Mouse (Mus musculus) heart, embryonic 12.5 days (tissue): ENCODE data around the gene Srp9. TPM values are rescaled to one million over a fixed set of nuclear protein-coding genes. Genes with fewer than 3 reads are reported as not detected.
"Not testable (repeated sequence)": the region's sequence is repeated elsewhere in the genome, so short reads cannot be mapped to it uniquely, and the experiment has no call there.

Experiments used
- ATAC-seq: fragments of 200-750 bp; cut with Nextera tagmentation; 2 replicates; pipeline ENCODE4 v1.8.0; 2017; ENCODE audit warnings: moderate TSS enrichment, moderate library complexity; ENCODE audit not compliant: insufficient number of reproducible peaks, low FRiP score
- H3K27ac ChIP-seq: fragments of 300-500 bp; sonication (generic); 2 replicates; pipeline ENCODE4 v1.5.1; 2016; ENCODE audit warnings: mild to moderate bottlenecking, moderate library complexity; ENCODE audit not compliant: poor library complexity, severe bottlenecking
- H3K27me3 ChIP-seq: fragments of 300-500 bp; sonication (generic); replicated peaks from 2 replicates; pipeline ENCODE4 v1.6.1; 2016; ENCODE audit warnings: mild to moderate bottlenecking, moderate library complexity
- H3K36me3 ChIP-seq: fragments of 300-500 bp; sonication (generic); 2 replicates; pipeline ENCODE4 v1.6.1; 2016; ENCODE audit warnings: mild to moderate bottlenecking, moderate library complexity
- H3K4me1 ChIP-seq: fragments of 300-500 bp; sonication (generic); replicated peaks from 2 replicates; pipeline ENCODE4 v1.6.1; 2016; ENCODE audit warnings: mild to moderate bottlenecking
- H3K4me2 ChIP-seq: fragments of 300-500 bp; sonication (generic); 2 replicates; pipeline ENCODE4 v1.6.1; 2016; ENCODE audit warnings: mild to moderate bottlenecking, moderate library complexity
- H3K4me3 ChIP-seq: fragments of 300-500 bp; sonication (generic); 2 replicates; pipeline ENCODE4 v1.5.1; 2016; ENCODE audit warnings: mild to moderate bottlenecking
- H3K9ac ChIP-seq: fragments of 300-500 bp; sonication (generic); 2 replicates; pipeline ENCODE4 v1.6.1; 2016; ENCODE audit warnings: mild to moderate bottlenecking, moderate library complexity
- H3K9me3 ChIP-seq: fragments of 300-500 bp; sonication (generic); replicated peaks from 2 replicates; pipeline ENCODE4 v1.6.1; 2016; ENCODE audit warnings: mild to moderate bottlenecking, moderate library complexity
- WGBS: fragments of 180-500 bp; shearing (Covaris S2); methylation state at CpG from one replicate; pipeline ENCODE4 v1.1.7; 2016; 5-methylcytosine and 5-hydroxymethylcytosine counted together
- polyA plus RNA-seq: library from polyadenylated mRNA; unstranded; fragments of >200 nt; fragmentation: Nextera tagmentation; extraction: Ambion mirVana; gene quantifications from 2 replicates; pipeline ENCODE4 v1.2.1, GENCODE M21; 2016

Gene Srp9
- polyA plus RNA-seq, 1 experiment from 2014 or later, result 123 TPM

- WGBS, result 90% methylated on average over 2 of the region's 2 CpGs
- no peak overlapping the region for H3K9ac ChIP-seq
- no peaks in the 10 kb centered on the region for H3K36me3 ChIP-seq
- H3K4me2 ChIP-seq, result no peak overlapping the region
- H3K27me3 ChIP-seq, result no peaks in the 10 kb centered on the region; the same call in 1 of the 2 replicates
- H3K9me3 ChIP-seq, result no peaks in the 10 kb centered on the region
- H3K27ac ChIP-seq, result no peak overlapping the region
- H3K4me3 ChIP-seq, result no peak overlapping the region
- H3K4me1 ChIP-seq, result peaks cover 18% of the 10 kb centered on the region
- no peak for ATAC-seq
Observed at GRCm38 (mm10) chr1:182149966-182150365, 25.4 kb downstream of the Srp9 start.

DNA sequence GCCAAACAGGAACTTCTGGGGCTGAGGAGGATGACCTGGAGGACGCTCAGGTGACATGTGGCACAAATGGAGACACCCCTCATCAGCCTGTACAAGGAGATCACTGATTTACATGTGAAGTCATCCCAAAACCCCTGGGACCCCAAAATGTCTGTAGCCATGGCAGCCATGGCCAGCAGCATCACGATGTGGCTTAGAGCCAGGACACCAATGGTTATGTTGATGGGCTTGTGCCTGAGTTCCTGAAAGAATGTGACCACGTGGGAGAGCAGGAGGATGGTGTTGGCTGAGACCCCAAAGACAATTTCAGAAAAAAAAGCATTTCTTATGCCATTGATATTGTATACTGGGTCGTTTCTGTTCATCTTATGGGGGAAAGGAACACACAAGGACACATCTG is 33.2 kb downstream of the Srp9 start:
- 65% methylated on average over 4 of the region's 4 CpGs for WGBS
- H3K27ac ChIP-seq, result no peak overlapping the region
- no peaks in the 10 kb centered on the region for H3K36me3 ChIP-seq
- H3K4me2 ChIP-seq, result no peak overlapping the region
- no peak overlapping the region for H3K9ac ChIP-seq
- no peaks in the 10 kb centered on the region for H3K9me3 ChIP-seq
- no peaks in the 10 kb centered on the region for H3K27me3 ChIP-seq
- H3K4me1 ChIP-seq, result no peaks in the 10 kb centered on the region
- no peak for ATAC-seq
- no peak overlapping the region for H3K4me3 ChIP-seq

DNA sequence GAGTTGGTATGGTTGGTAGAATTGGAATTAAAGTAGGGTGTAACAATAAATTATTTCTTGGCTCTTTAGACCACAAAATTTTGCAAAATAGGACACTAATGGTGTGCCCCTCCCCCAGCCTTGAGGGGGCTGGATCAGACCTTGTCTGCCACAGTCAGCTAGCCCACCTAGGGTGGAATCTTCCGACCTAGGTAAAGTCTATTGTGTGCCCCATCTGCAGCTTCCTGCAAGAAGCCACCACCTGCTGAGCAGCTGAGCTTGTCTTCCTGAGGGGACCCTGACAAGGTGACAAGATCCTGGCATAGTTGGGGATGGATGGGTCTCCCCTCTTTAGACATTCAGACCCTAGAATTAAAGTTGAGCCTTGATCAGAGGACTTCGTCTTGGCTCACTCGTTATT is 35.0 kb downstream of the Srp9 start:
- Histone ChIP-seq H3K9ac (no peak overlapping the region), H3K27ac (no peak overlapping the region), H3K4me3 (no peak overlapping the region), H3K4me1 (no peaks in the 10 kb centered on the region), H3K4me2 (no peak overlapping the region), H3K27me3 (no peaks in the 10 kb centered on the region), H3K36me3 (no peaks in the 10 kb centered on the region), H3K9me3 (no peaks in the 10 kb centered on the region)
- ATAC-seq, result no peak
- WGBS, result 76% methylated on average over 3 of the region's 3 CpGs

DNA sequence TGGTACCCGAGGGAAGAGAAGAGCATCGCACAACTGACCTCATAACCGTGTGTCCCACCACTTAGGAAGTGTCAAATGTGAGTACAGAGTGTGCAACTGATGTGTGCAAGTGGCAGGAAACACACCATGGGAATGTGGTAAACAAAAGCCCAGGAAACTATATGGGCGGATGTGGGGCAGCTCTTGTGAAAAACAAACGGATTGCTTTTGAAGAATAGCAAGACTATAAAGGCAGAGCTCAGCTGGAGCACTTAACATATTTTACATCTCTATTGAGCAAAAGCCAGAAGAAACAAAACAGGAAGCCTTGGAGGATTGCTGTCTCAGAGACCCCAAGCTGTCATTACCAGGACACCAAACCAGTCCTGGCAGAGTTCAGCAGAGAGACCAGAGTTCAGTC is 38.4 kb downstream of the Srp9 start:
- no peaks in the 10 kb centered on the region for H3K9me3 ChIP-seq
- 54% methylated on average over 5 of the region's 5 CpGs for WGBS
- ATAC-seq, result no peak
- H3K9ac ChIP-seq, result no peak overlapping the region
- no peak overlapping the region for H3K4me3 ChIP-seq
- H3K27me3 ChIP-seq, result no peaks in the 10 kb centered on the region
- H3K27ac ChIP-seq, result no peak overlapping the region
- no peak overlapping the region for H3K4me2 ChIP-seq
- no peaks in the 10 kb centered on the region for H3K36me3 ChIP-seq
- no peaks in the 10 kb centered on the region for H3K4me1 ChIP-seq

- Histone ChIP-seq H3K4me3 (no peak within 1 kb of the TSS), H3K4me1 (no peaks in the 10 kb centered on the region), H3K27ac (no peak within 1 kb of the TSS), H3K27me3 (no peaks in the 10 kb centered on the region), H3K36me3 (no peaks in the 10 kb centered on the region), H3K4me2 (no peak within 1 kb of the TSS), H3K9ac (no peak within 1 kb of the TSS), H3K9me3 (no peaks in the 10 kb centered on the region)
- no peak for ATAC-seq
- 82% methylated on average over 7 of the region's 7 CpGs for WGBS
Observed at GRCm38 (mm10) chr1:182164386-182164785, 39.8 kb downstream of the Srp9 start, which contains the start of gene Vmn1r1. Gene Vmn1r1, minus strand, starts transcription at chr1:182164486.

- H3K9me3 ChIP-seq, H3K27ac ChIP-seq, H3K9ac ChIP-seq, H3K4me3 ChIP-seq, H3K36me3 ChIP-seq, H3K27me3 ChIP-seq, H3K4me2 ChIP-seq, H3K4me1 ChIP-seq, ATAC-seq: not testable (repeated sequence)
- 81% methylated on average over 6 of the region's 6 CpGs for WGBS
Observed at GRCm38 (mm10) chr1:182170206-182170605, 45.7 kb downstream of the Srp9 start.

- ATAC-seq, H3K9me3 ChIP-seq, H3K36me3 ChIP-seq, H3K9ac ChIP-seq, H3K4me1 ChIP-seq, H3K4me3 ChIP-seq, H3K27ac ChIP-seq, H3K4me2 ChIP-seq, H3K27me3 ChIP-seq: not testable (repeated sequence)
- 86% methylated on average over 19 of the region's 19 CpGs for WGBS
Observed at GRCm38 (mm10) chr1:182176985-182177384, 52.4 kb downstream of the Srp9 start.

DNA sequence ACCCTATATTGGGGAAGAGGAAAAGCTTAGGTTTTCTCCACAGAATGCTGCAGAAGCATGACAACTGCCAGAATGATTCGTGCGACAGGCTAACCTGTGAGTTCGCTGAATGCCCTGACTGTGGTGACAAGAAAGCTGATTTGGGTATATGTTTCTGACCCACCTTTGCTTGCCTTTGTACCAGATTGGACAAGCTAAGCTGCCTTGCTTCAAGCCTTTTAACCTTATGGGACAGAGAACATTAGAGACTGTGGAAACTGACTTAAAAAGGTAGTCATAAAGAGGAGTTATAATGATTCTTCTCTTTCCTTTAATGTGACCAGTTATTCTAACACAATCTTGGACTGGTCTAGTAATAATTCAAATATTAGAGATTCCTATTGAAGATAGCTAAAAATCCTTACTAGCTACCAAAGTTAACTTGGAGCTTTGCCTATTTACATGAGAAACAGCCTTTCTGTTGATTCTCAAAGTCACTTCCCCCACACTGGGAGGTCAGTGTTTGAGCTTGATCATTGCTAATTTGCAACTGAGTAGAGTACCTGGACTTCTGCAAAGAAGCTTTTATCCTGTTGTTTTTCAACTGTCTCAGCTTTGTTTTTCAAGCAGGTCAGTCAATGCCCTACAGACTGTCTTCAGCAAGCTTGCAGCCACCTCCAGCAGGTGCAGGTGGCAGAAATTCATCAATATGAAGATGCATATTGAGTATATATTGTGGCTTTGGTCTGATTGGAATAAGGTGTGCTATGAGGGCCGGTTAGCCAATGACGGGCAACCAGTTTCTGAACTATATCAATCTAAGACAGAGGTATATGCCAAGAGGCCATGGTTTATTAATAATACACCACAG is 57.1 kb downstream of the Srp9 start:
- Histone ChIP-seq H3K27ac (no peak overlapping the region), H3K9ac (no peak overlapping the region), H3K27me3 (no peaks in the 10 kb centered on the region), H3K4me3 (no peak overlapping the region), H3K36me3 (no peaks in the 10 kb centered on the region), H3K9me3 (no peaks in the 10 kb centered on the region; the same call in 1 of the 2 replicates), H3K4me1 (no peaks in the 10 kb centered on the region), H3K4me2 (no peak overlapping the region)
- 68% methylated on average over 5 of the region's 5 CpGs for WGBS
- no peak for ATAC-seq

Other genes with a start within 250 kb of the Srp9 start
- gene Enah, start 104.7 kb upstream of the Srp9 start, polyA plus RNA-seq, result 22.7 and 24.4 TPM in 2 replicates
- not detected in 2 replicates for gene Vmn1r1, start 39.7 kb downstream of the Srp9 start, polyA plus RNA-seq
- gene Degs1, start 158.1 kb downstream of the Srp9 start, polyA plus RNA-seq, result 163 and 168 TPM in 2 replicates
- 17.1 and 19.6 TPM in 2 replicates for gene Fbxo28, start 216.9 kb downstream of the Srp9 start, polyA plus RNA-seq